Mouse (Mus musculus) olfactory bulb, adult 2 months (tissue): ENCODE results near the gene Tulp2.

Experiments used
- CTCF ChIP-seq: fragments of 200-500 bp; IDR thresholded peaks from 2 replicates; pipeline ENCODE4 v1.5.1; 2012; ENCODE audit warnings: low read depth, mild to moderate bottlenecking, low read length, moderate library complexity; ENCODE audit not compliant: insufficient read depth
- POLR2A ChIP-seq: fragments of 200-500 bp; IDR thresholded peaks from 2 replicates; pipeline ENCODE4 v1.6.1; 2012; ENCODE audit warnings: mild to moderate bottlenecking, low read depth, low read length, moderate library complexity; ENCODE audit not compliant: insufficient read depth

- no peak for TF ChIP-seq CTCF
- peak; percentile 70 for TF ChIP-seq POLR2A
Measured at GRCm38 (mm10) chr7:45509912-45510787, 28.5 kb downstream of the Tulp2 start, which contains the start of gene Nucb1.
